Mouse (Mus musculus): ENCODE measurements around the gene Nr6a1. TPM values are rescaled to one million over a fixed set of nuclear protein-coding genes. Genes with fewer than 3 reads are reported as not detected.

Gene Nr6a1
- polyA plus RNA-seq, 1 experiment from 2014 or later: 6.6 TPM

GRCm38 (mm10) chr2:38689881-38690280 lies 237.6 kb downstream of the Nr6a1 start:
- Histone ChIP-seq H3K4me2 (replicated peaks; ENCODE audit: low read depth, low read length) (no peak overlapping the region), H3K27ac (ENCODE audit: low read depth, low read length) (no peak overlapping the region), H3K36me3 (ENCODE audit: control insufficient read depth, insufficient read depth, low read length) (no peaks in the 10 kb centered on the region), H3K9ac (ENCODE audit: low read depth, low read length) (no peak overlapping the region), H3K27me3 (ENCODE audit: control insufficient read depth, insufficient read depth, low read length) (no peaks in the 10 kb centered on the region), H3K9me3 (ENCODE audit: control insufficient read depth, low read length) (no peaks in the 10 kb centered on the region), H3K4me1 (replicated peaks; ENCODE audit: control insufficient read depth, insufficient read depth, low read length) (peaks cover 8% of the 10 kb centered on the region; the same call in 1 of the 2 replicates), H3K4me3 (ENCODE audit: low read depth, low read length) (no peak overlapping the region)
- WGBS: 50% methylated on average over 1 of the region's 1 CpGs
- ATAC-seq (ENCODE audit: low FRiP score): no peak
- DNase-seq (ENCODE audit: low spot score): no peak

GRCm38 (mm10) chr2:38688791-38689520 lies 238.5 kb downstream of the Nr6a1 start:
- H3K27me3 ChIP-seq (ENCODE audit: control insufficient read depth, insufficient read depth, low read length): no peaks in the 10 kb centered on the region
- H3K4me3 ChIP-seq (ENCODE audit: low read depth, low read length): peak overlapping the region; percentile 22
- peak overlapping the region; percentile 39 for H3K27ac ChIP-seq (ENCODE audit: low read depth, low read length)
- H3K9ac ChIP-seq (ENCODE audit: low read depth, low read length): peak overlapping the region; percentile 49
- 3% methylated on average over 29 of the region's 29 CpGs for WGBS
- H3K9me3 ChIP-seq (ENCODE audit: control insufficient read depth, low read length): no peaks in the 10 kb centered on the region
- H3K36me3 ChIP-seq (ENCODE audit: control insufficient read depth, insufficient read depth, low read length): no peaks in the 10 kb centered on the region
- DNase-seq (ENCODE audit: low spot score) (peak; percentile 92), ATAC-seq (ENCODE audit: low FRiP score) (peak; percentile 91)
- peak overlapping the region; percentile 55 for H3K4me2 ChIP-seq (replicated peaks; ENCODE audit: low read depth, low read length)
- peaks cover 8% of the 10 kb centered on the region; the same call in 1 of the 2 replicates for H3K4me1 ChIP-seq (replicated peaks; ENCODE audit: control insufficient read depth, insufficient read depth, low read length)

GRCm38 (mm10) chr2:38685746-38686145 lies 241.7 kb downstream of the Nr6a1 start:
- Histone ChIP-seq H3K9ac (ENCODE audit: low read depth, low read length) (no peak overlapping the region), H3K27me3 (ENCODE audit: control insufficient read depth, insufficient read depth, low read length) (no peaks in the 10 kb centered on the region), H3K9me3 (ENCODE audit: control insufficient read depth, low read length) (no peaks in the 10 kb centered on the region), H3K27ac (ENCODE audit: low read depth, low read length) (no peak overlapping the region), H3K4me1 (replicated peaks; ENCODE audit: control insufficient read depth, insufficient read depth, low read length) (peaks cover 8% of the 10 kb centered on the region; the same call in 1 of the 2 replicates), H3K36me3 (ENCODE audit: control insufficient read depth, insufficient read depth, low read length) (no peaks in the 10 kb centered on the region), H3K4me2 (replicated peaks; ENCODE audit: low read depth, low read length) (no peak overlapping the region), H3K4me3 (ENCODE audit: low read depth, low read length) (no peak overlapping the region)
- no peak for ATAC-seq (ENCODE audit: low FRiP score)
- WGBS: 76% methylated on average over 3 of the region's 3 CpGs
- no peak for DNase-seq (ENCODE audit: low spot score)

- Histone ChIP-seq H3K36me3 (ENCODE audit: control insufficient read depth, insufficient read depth, low read length) (no peaks in the 10 kb centered on the region), H3K9me3 (ENCODE audit: control insufficient read depth, low read length) (no peaks in the 10 kb centered on the region), H3K27ac (ENCODE audit: low read depth, low read length) (no peak overlapping the region), H3K4me2 (replicated peaks; ENCODE audit: low read depth, low read length) (no peak overlapping the region), H3K27me3 (ENCODE audit: control insufficient read depth, insufficient read depth, low read length) (no peaks in the 10 kb centered on the region), H3K4me3 (ENCODE audit: low read depth, low read length) (no peak overlapping the region), H3K4me1 (replicated peaks; ENCODE audit: control insufficient read depth, insufficient read depth, low read length) (peaks cover 3% of the 10 kb centered on the region; the same call in 1 of the 2 replicates), H3K9ac (ENCODE audit: low read depth, low read length) (no peak overlapping the region)
- 86% methylated on average over 5 of the region's 5 CpGs for WGBS
- no peak for DNase-seq (ENCODE audit: low spot score)
- no peak for ATAC-seq (ENCODE audit: low FRiP score)
These were observed 244.4 kb downstream of the Nr6a1 start for GRCm38 (mm10) chr2:38683083-38683482.

- ATAC-seq (ENCODE audit: low FRiP score) (no peak), DNase-seq (ENCODE audit: low spot score) (no peak)
- WGBS: 92% methylated on average over 5 of the region's 5 CpGs
- H3K9me3 ChIP-seq (ENCODE audit: control insufficient read depth, low read length): no peaks in the 10 kb centered on the region
- no peaks in the 10 kb centered on the region for H3K36me3 ChIP-seq (ENCODE audit: control insufficient read depth, insufficient read depth, low read length)
- no peak overlapping the region for H3K4me3 ChIP-seq (ENCODE audit: low read depth, low read length)
- H3K27ac ChIP-seq (ENCODE audit: low read depth, low read length): no peak overlapping the region
- no peak overlapping the region for H3K9ac ChIP-seq (ENCODE audit: low read depth, low read length)
- no peaks in the 10 kb centered on the region for H3K27me3 ChIP-seq (ENCODE audit: control insufficient read depth, insufficient read depth, low read length)
- H3K4me1 ChIP-seq (replicated peaks; ENCODE audit: control insufficient read depth, insufficient read depth, low read length): peaks cover 2% of the 10 kb centered on the region; the same call in 1 of the 2 replicates
- H3K4me2 ChIP-seq (replicated peaks; ENCODE audit: low read depth, low read length): no peak overlapping the region
These were observed 245.3 kb downstream of the Nr6a1 start for GRCm38 (mm10) chr2:38682209-38682608.

- Histone ChIP-seq H3K9ac (ENCODE audit: low read depth, low read length) (no peak overlapping the region), H3K4me2 (replicated peaks; ENCODE audit: low read depth, low read length) (no peak overlapping the region), H3K36me3 (ENCODE audit: control insufficient read depth, insufficient read depth, low read length) (no peaks in the 10 kb centered on the region), H3K4me1 (replicated peaks; ENCODE audit: control insufficient read depth, insufficient read depth, low read length) (no peaks in the 10 kb centered on the region), H3K27ac (ENCODE audit: low read depth, low read length) (no peak overlapping the region), H3K9me3 (ENCODE audit: control insufficient read depth, low read length) (no peaks in the 10 kb centered on the region), H3K27me3 (ENCODE audit: control insufficient read depth, insufficient read depth, low read length) (no peaks in the 10 kb centered on the region), H3K4me3 (ENCODE audit: low read depth, low read length) (no peak overlapping the region)
- DNase-seq (ENCODE audit: low spot score): no peak
- ATAC-seq (ENCODE audit: low FRiP score): no peak
These were observed 248.5 kb downstream of the Nr6a1 start for GRCm38 (mm10) chr2:38678947-38679346.

- no peaks in the 10 kb centered on the region for H3K27me3 ChIP-seq (ENCODE audit: control insufficient read depth, insufficient read depth, low read length)
- no peak overlapping the region for H3K4me2 ChIP-seq (replicated peaks; ENCODE audit: low read depth, low read length)
- H3K27ac ChIP-seq (ENCODE audit: low read depth, low read length): no peak overlapping the region
- H3K9me3 ChIP-seq (ENCODE audit: control insufficient read depth, low read length): no peaks in the 10 kb centered on the region
- ATAC-seq (ENCODE audit: low FRiP score) (peak; percentile 59), DNase-seq (ENCODE audit: low spot score) (peak; percentile 43)
- H3K36me3 ChIP-seq (ENCODE audit: control insufficient read depth, insufficient read depth, low read length): no peaks in the 10 kb centered on the region
- no peak overlapping the region for H3K4me3 ChIP-seq (ENCODE audit: low read depth, low read length)
- no peak overlapping the region for H3K9ac ChIP-seq (ENCODE audit: low read depth, low read length)
- 60% methylated on average over 9 of the region's 9 CpGs for WGBS
- no peaks in the 10 kb centered on the region for H3K4me1 ChIP-seq (replicated peaks; ENCODE audit: control insufficient read depth, insufficient read depth, low read length)
These were observed 252.0 kb downstream of the Nr6a1 start for GRCm38 (mm10) chr2:38675366-38675969.

All from hindbrain, embryonic 11.5 days (tissue).